Comparison of ENCODE assay signal across 26 mouse cellular contexts in the genomic region with DNA sequence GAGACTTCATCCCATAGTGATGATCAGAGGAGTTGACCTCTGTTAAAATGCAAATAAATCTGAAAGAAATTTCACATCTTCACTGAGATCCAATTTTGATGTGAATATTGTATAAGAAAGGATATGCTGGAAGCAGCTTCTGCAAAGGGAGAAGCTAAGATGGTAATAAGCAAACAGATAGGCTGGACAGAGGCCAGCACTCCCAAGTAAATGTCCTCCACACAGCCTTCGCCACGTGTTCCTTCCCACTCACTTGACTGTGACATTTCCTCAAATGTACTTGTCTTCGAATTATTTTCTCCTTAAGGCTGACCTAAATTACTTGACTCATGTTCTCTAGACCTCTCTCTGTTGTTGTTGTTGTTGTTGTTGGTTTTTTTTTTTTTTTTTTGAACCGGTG.
DNase-seq lines count a peak whose midpoint lies in the region; ATAC-seq and TF ChIP-seq lines count a peak whose summit lies in the region.
"Had no signal": no experiment of that assay in that cellular context is flagged by ENCODE, and none has a peak within 500 bp of the region (broad histone marks: within the 10 kb centered on the region; RNA-seq: fewer than 3 reads in every experiment).

No protein-coding gene starts in this region.

- H3K4me3 ChIP-seq in lung, embryonic 14.5 days (ENCODE audit: low read depth, low read length), result no peak overlapping the region
- H3K4me3 ChIP-seq: hindbrain, embryonic 12.5 days; kidney, embryonic 15.5 days; limb, embryonic 15.5 days; lung, embryonic 15.5 days; midbrain, embryonic 15.5 days; myocyte; neural tube, embryonic 13.5 days had no signal

- H3K9ac ChIP-seq in lung, embryonic 14.5 days, result no peak overlapping the region
- H3K9ac ChIP-seq: hindbrain, embryonic 12.5 days; kidney, embryonic 15.5 days; limb, embryonic 15.5 days; liver, embryonic 14.5 days; lung, embryonic 15.5 days; midbrain, embryonic 15.5 days; neural tube, embryonic 13.5 days had no signal

- 65% methylated on average over 4 of the region's 4 CpGs for WGBS in lung, embryonic 14.5 days

- H3K9me3 ChIP-seq in lung, embryonic 14.5 days (ENCODE audit: low read depth, low read length), result no peaks in the 10 kb centered on the region
- H3K9me3 ChIP-seq: G1E; hindbrain, embryonic 12.5 days; kidney, embryonic 15.5 days; limb, embryonic 15.5 days; lung, embryonic 15.5 days; midbrain, embryonic 15.5 days; neural tube, embryonic 13.5 days had no signal

- no peak overlapping the region for H3K4me2 ChIP-seq in lung, embryonic 14.5 days
- H3K4me2 ChIP-seq: hindbrain, embryonic 12.5 days; kidney, embryonic 15.5 days; limb, embryonic 15.5 days; lung, embryonic 15.5 days; midbrain, embryonic 15.5 days; neural tube, embryonic 13.5 days had no signal

- no peak for TF ChIP-seq CTCF in lung, embryonic 14.5 days (IDR thresholded peaks at IDR 0.05; ENCODE audit: low read depth)

- H3K27ac ChIP-seq in lung, embryonic 14.5 days (ENCODE audit: low read depth), result no peak overlapping the region
- H3K27ac ChIP-seq: hindbrain, embryonic 12.5 days; kidney, embryonic 15.5 days; limb, embryonic 15.5 days; liver, embryonic 14.5 days; lung, embryonic 15.5 days; midbrain, embryonic 15.5 days; neural tube, embryonic 13.5 days had no signal

- no peaks in the 10 kb centered on the region for H3K36me3 ChIP-seq in lung, embryonic 14.5 days (ENCODE audit: insufficient read depth)
- H3K36me3 ChIP-seq: G1E; hindbrain, embryonic 12.5 days; kidney, embryonic 15.5 days; limb, embryonic 15.5 days; lung, embryonic 15.5 days; midbrain, embryonic 15.5 days; neural tube, embryonic 13.5 days had no signal

- ATAC-seq in lung, embryonic 14.5 days (ENCODE audit: insufficient read depth), result no peak
- ATAC-seq in erythroid progenitor cell, adult 5-6 weeks (replicated peaks; ENCODE audit: low FRiP score, poor library complexity, severe bottlenecking), result no peak
- ATAC-seq: midbrain, embryonic 15.5 days; Patski had no signal

- no peaks in the 10 kb centered on the region for H3K4me1 ChIP-seq in lung, embryonic 14.5 days (ENCODE audit: insufficient read depth)
- H3K4me1 ChIP-seq: hindbrain, embryonic 12.5 days; kidney, embryonic 15.5 days; limb, embryonic 15.5 days; lung, embryonic 15.5 days; midbrain, embryonic 15.5 days; neural tube, embryonic 13.5 days had no signal

- H3K27me3 ChIP-seq in lung, embryonic 14.5 days (ENCODE audit: insufficient read depth, low read length), result no peaks in the 10 kb centered on the region
- H3K27me3 ChIP-seq: CH12.LX; hindbrain, embryonic 12.5 days; kidney, embryonic 15.5 days; limb, embryonic 15.5 days; lung, embryonic 15.5 days; midbrain, embryonic 15.5 days; neural tube, embryonic 13.5 days; Patski had no signal

- DNase-seq in layer of hippocampus, adult 11-12 months (ENCODE audit: low spot score), result peak; percentile 9
- DNase-seq in layer of hippocampus, postnatal 25 days (ENCODE audit: extremely low spot score in 1 of 2, low spot score in 1 of 2), result no peak
- peak; percentile 29 for DNase-seq in lung, embryonic 14.5 days
- no peak for DNase-seq in lung, postnatal 4 days
- DNase-seq in right cerebral cortex, adult 2 months (ENCODE audit: low spot score in 2 of 2), result peak; percentile 32 to 40
- no peak for DNase-seq in thymus, postnatal 36 days
- DNase-seq: adrenal gland, adult 8-10 months; B cell, adult 2 months; cerebellum, adult 18-20 months; cerebellum, postnatal 14 days; kidney, adult 11 months; kidney, postnatal 4 days; lung, postnatal 36 days; thymus, postnatal 25 days had no signal

Comparison
In these comparisons a context has a peak if more than half of its experiments do, and no peak if none do; other contexts are left out.
1. DNase-seq: peak in layer of hippocampus, adult 11-12 months (single experiment), lung, embryonic 14.5 days (single experiment) and right cerebral cortex, adult 2 months (2 of 2); none in layer of hippocampus, postnatal 25 days (0 of 2), lung, postnatal 4 days (0 of 2) and thymus, postnatal 36 days (0 of 2).